13 mouse cellular contexts compared by ENCODE assay signal in the genomic region with DNA sequence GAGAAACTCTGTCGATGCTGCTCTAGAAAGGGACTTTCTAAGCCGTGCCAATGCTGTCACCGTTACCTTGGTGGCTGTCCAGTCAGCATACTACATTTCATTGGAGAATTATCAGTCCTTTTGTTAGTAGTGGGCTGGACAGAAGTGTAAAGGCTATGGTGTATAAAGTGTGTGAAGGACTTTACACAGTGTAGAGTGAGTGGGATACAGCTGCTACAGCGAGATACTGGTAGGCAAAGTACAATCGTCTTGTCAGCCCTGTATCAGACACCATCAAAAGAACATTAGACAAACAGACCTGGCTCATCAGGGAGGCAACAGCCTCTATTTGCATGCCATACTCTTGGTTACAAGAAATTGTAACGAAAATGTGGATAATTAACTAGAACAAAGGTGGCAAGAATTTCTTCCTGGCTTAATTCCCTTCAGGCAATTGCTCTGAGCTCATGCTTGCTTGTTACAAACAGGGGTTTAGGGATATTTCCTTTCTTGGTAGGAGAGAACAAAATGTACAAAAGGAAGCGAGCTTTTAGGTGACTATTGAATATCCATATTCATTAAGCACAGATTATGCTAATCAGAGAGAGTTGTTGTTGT. TPM values are rescaled to one million over a fixed set of nuclear protein-coding genes. Genes with fewer than 3 reads are reported as not detected.
DNase-seq lines count a peak whose midpoint lies in the region; ATAC-seq and TF ChIP-seq lines count a peak whose summit lies in the region.
"Had no signal": no experiment of that assay in that cellular context is flagged by ENCODE, and none has a peak within 500 bp of the region (broad histone marks: within the 10 kb centered on the region; RNA-seq: fewer than 3 reads in every experiment).

No protein-coding gene starts in this region.

- no peaks in the 10 kb centered on the region for H3K9me3 ChIP-seq in kidney, postnatal 0 days (replicated peaks; ENCODE audit: low read length)
- H3K9me3 ChIP-seq in forebrain, postnatal 0 days (ENCODE audit: low read length) = no peaks in the 10 kb centered on the region
- H3K9me3 ChIP-seq: limb, embryonic 15.5 days; stomach, embryonic 15.5 days had no signal

- DNase-seq in heart, adult 11 months = peak; percentile 45
- no peak for DNase-seq in heart, postnatal 10 days
- DNase-seq in kidney, postnatal 0 days (ENCODE audit: low spot score) = no peak
- no peak for DNase-seq in kidney, postnatal 25 days
- peak; percentile 29 for DNase-seq in R1 (ENCODE audit: low read depth, low spot score)
- peak; percentile 27 for DNase-seq in forebrain, postnatal 0 days
- no peak for DNase-seq in yolk sac, embryonic 10.5 days (ENCODE audit: low spot score)
- DNase-seq in frontal cortex, postnatal 10 days (ENCODE audit: low spot score in 2 of 2) = no peak
- DNase-seq: cerebellum, adult 9-11 months had no signal

- no peak for TF ChIP-seq CTCF in kidney, postnatal 0 days (IDR thresholded peaks at IDR 0.05; ENCODE audit: low read depth)
- no peak for TF ChIP-seq CTCF in forebrain, postnatal 0 days (IDR thresholded peaks at IDR 0.05; ENCODE audit: low read depth)

- WGBS in kidney, postnatal 0 days = 52% methylated on average over 7 of the region's 7 CpGs
- 30% methylated on average over 7 of the region's 7 CpGs for WGBS in forebrain, postnatal 0 days

- H3K9ac ChIP-seq in kidney, postnatal 0 days (ENCODE audit: low read depth, low read length) = no peak overlapping the region
- no peak overlapping the region for H3K9ac ChIP-seq in forebrain, postnatal 0 days
- H3K9ac ChIP-seq: heart, embryonic 12.5 days; limb, embryonic 15.5 days; stomach, embryonic 15.5 days had no signal

- no peaks in the 10 kb centered on the region for H3K27me3 ChIP-seq in kidney, postnatal 0 days (ENCODE audit: insufficient read depth, low read length)
- no peaks in the 10 kb centered on the region for H3K27me3 ChIP-seq in forebrain, postnatal 0 days (ENCODE audit: insufficient read depth, low read length)
- H3K27me3 ChIP-seq: heart, embryonic 12.5 days; limb, embryonic 15.5 days; megakaryocyte, embryonic 14.5 days; stomach, embryonic 15.5 days had no signal

- H3K36me3 ChIP-seq in kidney, postnatal 0 days (ENCODE audit: insufficient read depth, low read length) = no peaks in the 10 kb centered on the region
- peaks cover 7% of the 10 kb centered on the region for H3K36me3 ChIP-seq in forebrain, postnatal 0 days (ENCODE audit: insufficient read depth)
- H3K36me3 ChIP-seq: heart, embryonic 12.5 days; limb, embryonic 15.5 days; stomach, embryonic 15.5 days had no signal

- peak overlapping the region; percentile 62 for H3K27ac ChIP-seq in kidney, postnatal 0 days
- H3K27ac ChIP-seq in forebrain, postnatal 0 days (ENCODE audit: low read depth, low read length) = no peak overlapping the region
- H3K27ac ChIP-seq: limb, embryonic 15.5 days had no signal

- no peak for ATAC-seq in kidney, postnatal 0 days (replicated peaks; ENCODE audit: low FRiP score, low read depth)
- peak; percentile 14; the same call in 1 of the 2 replicates for ATAC-seq in forebrain, postnatal 0 days

- intact Hi-C loops in heart, postnatal 10 days (cut with DNase I) = no loop called here

- peaks cover 6% of the 10 kb centered on the region; the same call in 1 of the 2 replicates for H3K4me1 ChIP-seq in kidney, postnatal 0 days (replicated peaks; ENCODE audit: insufficient read depth, low read length)
- peaks cover 7% of the 10 kb centered on the region; the same call in 1 of the 2 replicates for H3K4me1 ChIP-seq in forebrain, postnatal 0 days (ENCODE audit: insufficient read depth)
- H3K4me1 ChIP-seq: stomach, embryonic 15.5 days had no signal

- H3K4me3 ChIP-seq in kidney, postnatal 0 days (replicated peaks; ENCODE audit: low read depth, low read length) = no peak overlapping the region
- no peak overlapping the region for H3K4me3 ChIP-seq in forebrain, postnatal 0 days (ENCODE audit: low read depth, low read length)
- H3K4me3 ChIP-seq: heart, embryonic 12.5 days; limb, embryonic 15.5 days; megakaryocyte, embryonic 14.5 days; stomach, embryonic 15.5 days had no signal

- no peak overlapping the region for H3K4me2 ChIP-seq in kidney, postnatal 0 days (ENCODE audit: low read length)
- no peak overlapping the region for H3K4me2 ChIP-seq in forebrain, postnatal 0 days (ENCODE audit: low read depth)
- H3K4me2 ChIP-seq: heart, embryonic 12.5 days; limb, embryonic 15.5 days; stomach, embryonic 15.5 days had no signal

RNA-seq across cellular contexts. Expression of a gene that starts 48.7 kb away (rescaled TPM):
- total RNA-seq in heart, postnatal 10 days (2021) = under 1 TPM; 0.10 to 0.14 TPM
- 0.01 and 0.03 TPM in 2 replicates for polyA plus RNA-seq in kidney, postnatal 0 days (2015; fragmentation: Nextera tagmentation; extraction: Ambion mirVana)
- total RNA-seq in forebrain, postnatal 0 days (2014; rRNA removed) = 12.7 and 20.3 TPM in 2 replicates
- 3.2 and 5.7 TPM in 2 replicates for polyA plus RNA-seq in forebrain, postnatal 0 days (2015; fragmentation: Nextera tagmentation; extraction: Ambion mirVana)

Comparison
In these comparisons a context has a peak if more than half of its experiments do, and no peak if none do; other contexts are left out.
1. DNase-seq: peak in heart, adult 11 months (single experiment), R1 (single experiment) and forebrain, postnatal 0 days (single experiment); none in heart, postnatal 10 days (0 of 2), kidney, postnatal 0 days (single experiment), kidney, postnatal 25 days (0 of 2), yolk sac, embryonic 10.5 days (single experiment) and frontal cortex, postnatal 10 days (0 of 2).
2. RNA of a gene that starts 48.7 kb away (total RNA-seq): 12.7 to 20.3 TPM in forebrain, postnatal 0 days; 0.10 to 0.14 TPM in heart, postnatal 10 days; every median in the first group is over 10 times any median in the second.